Mouse (Mus musculus): ENCODE data around the gene Cnot6l.

GRCm38 (mm10) chr5:96085324-96085723 is 78.6 kb downstream of the Cnot6l start:
- TF ChIP-seq CTCF (IDR thresholded peaks at IDR 0.05; ENCODE audit: low read depth): no peak
- TF ChIP-seq EP300 (IDR thresholded peaks at IDR 0.05; ENCODE audit: low read depth): no peak
